Mouse (Mus musculus) thymus, adult 2 months (tissue): ENCODE results near the gene Smbd1. TPM values are rescaled to one million over a fixed set of nuclear protein-coding genes. Genes with fewer than 3 reads are reported as not detected.

ENCODE experiments used
- DNase-seq: peaks from one replicate; pipeline ENCODE4 v3.0.0; 2021
- H3K27ac ChIP-seq: fragments of 200-500 bp; 2 replicates; pipeline ENCODE4 v1.5.1; 2012; ENCODE audit warnings: low read length, control low read depth; ENCODE audit not compliant: control insufficient read depth, insufficient read depth
- H3K27me3 ChIP-seq: fragments of 200-500 bp; 2 replicates; pipeline ENCODE4 v1.6.1; 2012; ENCODE audit warnings: mild to moderate bottlenecking, low read length, moderate library complexity, mixed read lengths; ENCODE audit not compliant: control insufficient read depth, insufficient read depth
- H3K36me3 ChIP-seq: fragments of 200-500 bp; 2 replicates; pipeline ENCODE4 v1.6.1; 2012; ENCODE audit warnings: mild to moderate bottlenecking, low read length, moderate library complexity; ENCODE audit not compliant: control insufficient read depth, insufficient read depth
- H3K4me1 ChIP-seq: fragments of 200-500 bp; replicated peaks from 2 replicates; pipeline ENCODE4 v1.6.1; 2012; ENCODE audit warnings: low read length; ENCODE audit not compliant: control insufficient read depth, insufficient read depth
- H3K4me3 ChIP-seq: fragments of 200-500 bp; 2 replicates; pipeline ENCODE4 v1.5.1; 2012; ENCODE audit warnings: mild to moderate bottlenecking, low read length, control low read depth, moderate library complexity; ENCODE audit not compliant: control insufficient read depth, insufficient read depth
- CTCF ChIP-seq: fragments of 200-500 bp; IDR thresholded peaks from 2 replicates; pipeline ENCODE4 v1.5.1; 2012; ENCODE audit warnings: mild to moderate bottlenecking, control low read depth, low read length, moderate library complexity, borderline replicate concordance; ENCODE audit not compliant: control insufficient read depth, poor library complexity, insufficient read depth; ENCODE audit errors: extremely low read depth
- POLR2A ChIP-seq: fragments of 200-500 bp; IDR thresholded peaks from 2 replicates; pipeline ENCODE4 v1.6.1; 2012; ENCODE audit warnings: mild to moderate bottlenecking, low read length, control low read depth, moderate library complexity; ENCODE audit not compliant: control insufficient read depth, poor library complexity, insufficient read depth; ENCODE audit errors: extremely low read depth
- WGBS: fragments of 180-500 bp; shearing (Covaris S2); methylation state at CpG from one replicate; pipeline ENCODE4 v1.1.7; 2018; 5-methylcytosine and 5-hydroxymethylcytosine counted together
- polyA plus RNA-seq: library from polyadenylated mRNA; depleted of rRNA; stranded (reverse); fragments of >200 nt; gene quantifications from 2 replicates; pipeline ENCODE4 v1.2.3, GENCODE M21; 2012; rRNA removed

Gene Smbd1
- polyA plus RNA-seq = 0.18 TPM in 1 of 2 replicates, not detected in the other

- no peak for DNase-seq
- no peaks in the 10 kb centered on the region for H3K27me3 ChIP-seq
- no peak within 1 kb of the TSS for H3K4me3 ChIP-seq
- no peak for TF ChIP-seq CTCF
- TF ChIP-seq POLR2A = no peak
- peaks cover 5% of the 10 kb centered on the region; the same call in 1 of the 2 replicates for H3K4me1 ChIP-seq
- WGBS = 93% methylated on average over 4 of the region's 4 CpGs
- H3K27ac ChIP-seq = no peak within 1 kb of the TSS
- H3K36me3 ChIP-seq = no peaks in the 10 kb centered on the region
These were observed at the start of gene Smbd1 for GRCm38 (mm10) chr16:32810321-32810720. TSS of gene Smbd1 (minus strand) at chr16:32810477.

- no peak overlapping the region for H3K27ac ChIP-seq
- no peak for DNase-seq
- TF ChIP-seq POLR2A (no peak), CTCF (no peak)
- WGBS = 81% methylated on average over 12 of the region's 12 CpGs
- H3K36me3 ChIP-seq = no peaks in the 10 kb centered on the region
- no peaks in the 10 kb centered on the region for H3K27me3 ChIP-seq
- H3K4me1 ChIP-seq = peaks cover 3% of the 10 kb centered on the region
- H3K4me3 ChIP-seq = no peak overlapping the region
These were observed 48.7 kb upstream of the Smbd1 start for GRCm38 (mm10) chr16:32858771-32859636.

- WGBS = 89% methylated on average over 4 of the region's 4 CpGs
- no peak overlapping the region for H3K4me3 ChIP-seq
- no peaks in the 10 kb centered on the region for H3K36me3 ChIP-seq
- peaks cover 7% of the 10 kb centered on the region for H3K4me1 ChIP-seq
- H3K27ac ChIP-seq = no peak overlapping the region
- TF ChIP-seq POLR2A (no peak), CTCF (no peak)
- DNase-seq = no peak
- no peaks in the 10 kb centered on the region for H3K27me3 ChIP-seq
These were observed 48.1 kb upstream of the Smbd1 start for GRCm38 (mm10) chr16:32858356-32858755.

GRCm38 (mm10) chr16:32856751-32857150 lies 46.5 kb upstream of the Smbd1 start:
- Histone ChIP-seq H3K36me3 (no peaks in the 10 kb centered on the region), H3K4me1 (peaks cover 10% of the 10 kb centered on the region), H3K27me3 (no peaks in the 10 kb centered on the region), H3K27ac (no peak overlapping the region), H3K4me3 (no peak overlapping the region)
- 94% methylated on average over 3 of the region's 3 CpGs for WGBS
- DNase-seq = no peak
- TF ChIP-seq POLR2A (no peak), CTCF (no peak)

- Histone ChIP-seq H3K4me1 (peaks cover 10% of the 10 kb centered on the region), H3K36me3 (no peaks in the 10 kb centered on the region), H3K4me3 (no peak overlapping the region), H3K27me3 (no peaks in the 10 kb centered on the region), H3K27ac (no peak overlapping the region)
- no peak for DNase-seq
- TF ChIP-seq CTCF (no peak), POLR2A (no peak)
- 31% methylated on average over 2 of the region's 2 CpGs for WGBS
These were observed 43.8 kb upstream of the Smbd1 start for GRCm38 (mm10) chr16:32854050-32854571.

GRCm38 (mm10) chr16:32853492-32854049 lies 43.3 kb upstream of the Smbd1 start:
- no peaks in the 10 kb centered on the region for H3K27me3 ChIP-seq
- DNase-seq = no peak
- TF ChIP-seq POLR2A (no peak), CTCF (no peak)
- H3K4me1 ChIP-seq = peaks cover 10% of the 10 kb centered on the region
- no peak overlapping the region for H3K4me3 ChIP-seq
- H3K27ac ChIP-seq = peak overlapping the region; percentile 18; the same call in 1 of the 2 replicates
- no peaks in the 10 kb centered on the region; the same call in 1 of the 2 replicates for H3K36me3 ChIP-seq
- 53% methylated on average over 13 of the region's 13 CpGs for WGBS
